ENCODE assay signal across 10 mouse cellular contexts in genomic region chr14:29939600-29940312, GRCm38 (mm10). TPM values are rescaled to one million over a fixed set of nuclear protein-coding genes. Genes with fewer than 3 reads are reported as not detected.
DNase-seq lines count a peak whose midpoint lies in the region; ATAC-seq and TF ChIP-seq lines count a peak whose summit lies in the region.
"Had no signal": no experiment of that assay in that cellular context is flagged by ENCODE, and none has a peak within 500 bp of the region (broad histone marks: within the 10 kb centered on the region; RNA-seq: fewer than 3 reads in every experiment).

No protein-coding gene starts in this region.

- no peaks in the 10 kb centered on the region for H3K4me1 ChIP-seq in intestine, postnatal 0 days (replicated peaks; ENCODE audit: control insufficient read depth, insufficient read depth, low read length)
- H3K4me1 ChIP-seq in intestine, embryonic 16.5 days (ENCODE audit: control insufficient read depth, insufficient read depth, low read length): no peaks in the 10 kb centered on the region
- no peaks in the 10 kb centered on the region for H3K4me1 ChIP-seq in embryonic facial prominence, embryonic 11.5 days (ENCODE audit: control insufficient read depth, insufficient read depth, low read length)
- no peaks in the 10 kb centered on the region; the same call in 1 of the 2 replicates for H3K4me1 ChIP-seq in hindbrain, postnatal 0 days (ENCODE audit: insufficient read depth, low read length)
- peaks cover 9% of the 10 kb centered on the region for H3K4me1 ChIP-seq in neural tube, embryonic 15.5 days
- H3K4me1 ChIP-seq: liver, embryonic 13.5 days had no signal

- peak; percentile 49 for DNase-seq in embryonic facial prominence, embryonic 11.5 days (ENCODE audit: low spot score)
- DNase-seq in hindbrain, postnatal 0 days (ENCODE audit: low spot score): no peak
- DNase-seq in urinary bladder, postnatal 36 days (ENCODE audit: low spot score in 2 of 2): no peak
- no peak for DNase-seq in natural killer cell, adult 2 months (ENCODE audit: low spot score in 2 of 2)
- DNase-seq: liver, embryonic 13.5 days had no signal

- no peak overlapping the region for H3K27ac ChIP-seq in intestine, postnatal 0 days (ENCODE audit: low read depth, low read length)
- no peak overlapping the region for H3K27ac ChIP-seq in intestine, embryonic 16.5 days (ENCODE audit: low read length)
- H3K27ac ChIP-seq in embryonic facial prominence, embryonic 11.5 days (replicated peaks; ENCODE audit: low read depth, low read length): no peak overlapping the region
- H3K27ac ChIP-seq in hindbrain, postnatal 0 days: no peak overlapping the region
- H3K27ac ChIP-seq in neural tube, embryonic 15.5 days (replicated peaks): no peak overlapping the region
- H3K27ac ChIP-seq: kidney, embryonic 15.5 days; liver, embryonic 13.5 days had no signal

- 0 out of 2 replicates have a peak, but pooled peaks cover 6% of the 10 kb centered on the region for H3K27me3 ChIP-seq in intestine, postnatal 0 days (replicated peaks; ENCODE audit: control insufficient read depth, insufficient read depth, low read length)
- H3K27me3 ChIP-seq in intestine, embryonic 16.5 days (replicated peaks; ENCODE audit: control insufficient read depth, insufficient read depth, low read length): peaks cover 10% of the 10 kb centered on the region; the same call in 1 of the 2 replicates
- no peaks in the 10 kb centered on the region for H3K27me3 ChIP-seq in embryonic facial prominence, embryonic 11.5 days (ENCODE audit: control insufficient read depth, insufficient read depth, low read length)
- no peaks in the 10 kb centered on the region for H3K27me3 ChIP-seq in hindbrain, postnatal 0 days (ENCODE audit: insufficient read depth, low read length)
- 0 out of 2 replicates have a peak, but pooled peaks cover 3% of the 10 kb centered on the region for H3K27me3 ChIP-seq in neural tube, embryonic 15.5 days (replicated peaks)

- H3K9me3 ChIP-seq in intestine, postnatal 0 days (ENCODE audit: control insufficient read depth): no peaks in the 10 kb centered on the region
- no peaks in the 10 kb centered on the region for H3K9me3 ChIP-seq in intestine, embryonic 16.5 days (ENCODE audit: control insufficient read depth, low read length)
- H3K9me3 ChIP-seq in embryonic facial prominence, embryonic 11.5 days (replicated peaks; ENCODE audit: control insufficient read depth, low read length): no peaks in the 10 kb centered on the region
- H3K9me3 ChIP-seq in hindbrain, postnatal 0 days (ENCODE audit: low read length): no peaks in the 10 kb centered on the region
- no peaks in the 10 kb centered on the region for H3K9me3 ChIP-seq in neural tube, embryonic 15.5 days (replicated peaks)
- H3K9me3 ChIP-seq: kidney, embryonic 15.5 days; liver, embryonic 13.5 days had no signal

- 42% methylated on average over 20 of the region's 20 CpGs for WGBS in intestine, postnatal 0 days
- WGBS in intestine, embryonic 16.5 days: 42% methylated on average over 20 of the region's 20 CpGs
- 48% methylated on average over 20 of the region's 20 CpGs for WGBS in embryonic facial prominence, embryonic 11.5 days
- WGBS in hindbrain, postnatal 0 days: 54% methylated on average over 20 of the region's 20 CpGs
- WGBS in neural tube, embryonic 15.5 days: 56% methylated on average over 20 of the region's 20 CpGs

- H3K4me2 ChIP-seq in intestine, postnatal 0 days (replicated peaks; ENCODE audit: low read depth): no peak overlapping the region
- H3K4me2 ChIP-seq in intestine, embryonic 16.5 days (ENCODE audit: low read depth, low read length): no peak overlapping the region
- no peak overlapping the region for H3K4me2 ChIP-seq in embryonic facial prominence, embryonic 11.5 days (ENCODE audit: low read depth, low read length)
- peak overlapping the region; percentile 25; the same call in 1 of the 2 replicates for H3K4me2 ChIP-seq in hindbrain, postnatal 0 days (ENCODE audit: low read depth, low read length)
- H3K4me2 ChIP-seq in neural tube, embryonic 15.5 days: peak overlapping the region; percentile 13; the same call in 1 of the 2 replicates
- H3K4me2 ChIP-seq: kidney, embryonic 15.5 days; liver, embryonic 13.5 days had no signal

- H3K36me3 ChIP-seq in intestine, postnatal 0 days (ENCODE audit: control insufficient read depth, insufficient read depth): no peaks in the 10 kb centered on the region
- no peaks in the 10 kb centered on the region for H3K36me3 ChIP-seq in intestine, embryonic 16.5 days (ENCODE audit: control insufficient read depth, insufficient read depth, low read length)
- H3K36me3 ChIP-seq in embryonic facial prominence, embryonic 11.5 days (replicated peaks; ENCODE audit: control insufficient read depth, insufficient read depth, low read depth, low read length): no peaks in the 10 kb centered on the region
- no peaks in the 10 kb centered on the region for H3K36me3 ChIP-seq in hindbrain, postnatal 0 days (ENCODE audit: insufficient read depth, low read length)
- H3K36me3 ChIP-seq in neural tube, embryonic 15.5 days: no peaks in the 10 kb centered on the region
- H3K36me3 ChIP-seq: kidney, embryonic 15.5 days; liver, embryonic 13.5 days had no signal

- H3K4me3 ChIP-seq in intestine, postnatal 0 days (ENCODE audit: low read depth, low read length): no peak overlapping the region
- no peak overlapping the region for H3K4me3 ChIP-seq in intestine, embryonic 16.5 days (ENCODE audit: low read length)
- no peak overlapping the region for H3K4me3 ChIP-seq in embryonic facial prominence, embryonic 11.5 days (ENCODE audit: low read depth, low read length)
- H3K4me3 ChIP-seq in hindbrain, postnatal 0 days (ENCODE audit: low read length): no peak overlapping the region
- H3K4me3 ChIP-seq in neural tube, embryonic 15.5 days (replicated peaks): no peak overlapping the region
- H3K4me3 ChIP-seq: kidney, embryonic 15.5 days; liver, embryonic 13.5 days had no signal

- TF ChIP-seq CTCF in intestine, postnatal 0 days (IDR thresholded peaks at IDR 0.05; ENCODE audit: low read depth): peak; percentile 45
- peak; percentile 17; the same call in 1 of the 2 replicates for TF ChIP-seq CTCF in hindbrain, postnatal 0 days (IDR thresholded peaks at IDR 0.05; ENCODE audit: low read depth)

- no peak overlapping the region for H3K9ac ChIP-seq in intestine, postnatal 0 days (ENCODE audit: low read depth, low read length)
- no peak overlapping the region for H3K9ac ChIP-seq in intestine, embryonic 16.5 days (ENCODE audit: low read depth, low read length)
- no peak overlapping the region for H3K9ac ChIP-seq in embryonic facial prominence, embryonic 11.5 days (replicated peaks; ENCODE audit: low read length)
- H3K9ac ChIP-seq in hindbrain, postnatal 0 days (replicated peaks; ENCODE audit: low read length): 0 out of 2 replicates have a peak overlapping the region, but pooled peaks have one; percentile 9
- no peak overlapping the region for H3K9ac ChIP-seq in neural tube, embryonic 15.5 days (replicated peaks)
- H3K9ac ChIP-seq: kidney, embryonic 15.5 days; liver, embryonic 13.5 days had no signal

- ATAC-seq in intestine, postnatal 0 days: no peak
- no peak for ATAC-seq in intestine, embryonic 16.5 days
- ATAC-seq in embryonic facial prominence, embryonic 11.5 days (replicated peaks; ENCODE audit: insufficient number of reproducible peaks, low FRiP score, low TSS enrichment, low read depth): peak; percentile 48; the same call in 1 of the 2 replicates
- no peak for ATAC-seq in hindbrain, postnatal 0 days
- ATAC-seq in neural tube, embryonic 15.5 days (ENCODE audit: low FRiP score): no peak
- ATAC-seq in erythroblast, adult 5-6 weeks (replicated peaks; ENCODE audit: low FRiP score, poor library complexity, severe bottlenecking): no peak

RNA-seq across cellular contexts. Expression of gene Selenok, which starts 28.4 kb away (rescaled TPM):
- polyA plus RNA-seq in intestine, postnatal 0 days (2015; fragmentation: Nextera tagmentation; extraction: Ambion mirVana): 313 and 318 TPM in 2 replicates
- polyA plus RNA-seq in intestine, embryonic 16.5 days (2015; fragmentation: Nextera tagmentation; extraction: Ambion mirVana): 239 and 255 TPM in 2 replicates
- 231 and 242 TPM in 2 replicates for polyA plus RNA-seq in embryonic facial prominence, embryonic 11.5 days (2014; fragmentation: Nextera tagmentation; extraction: Ambion mirVana)
- total RNA-seq in hindbrain, postnatal 0 days (2014; rRNA removed): 47.9 and 73.1 TPM in 2 replicates
- polyA plus RNA-seq in hindbrain, postnatal 0 days (2015; fragmentation: Nextera tagmentation; extraction: Ambion mirVana): 429 and 448 TPM in 2 replicates
- polyA plus RNA-seq in neural tube, embryonic 15.5 days (2015; fragmentation: Nextera tagmentation; extraction: Ambion mirVana): 355 and 416 TPM in 2 replicates
- total RNA-seq in erythroblast, adult 5-6 weeks (2015; ENCODE audit: low replicate concordance): 35.7 and 87.2 TPM in 2 replicates
- 139 and 189 TPM in 2 replicates for total RNA-seq in erythroblast, adult 5-6 weeks (2017; ENCODE audit: low replicate concordance)

RNA-seq across cellular contexts. Expression of gene Actr8, which starts 38.4 kb away (rescaled TPM):
- 20.1 and 21.6 TPM in 2 replicates for polyA plus RNA-seq in intestine, postnatal 0 days (2015; fragmentation: Nextera tagmentation; extraction: Ambion mirVana)
- 52.3 and 56.1 TPM in 2 replicates for polyA plus RNA-seq in intestine, embryonic 16.5 days (2015; fragmentation: Nextera tagmentation; extraction: Ambion mirVana)
- polyA plus RNA-seq in embryonic facial prominence, embryonic 11.5 days (2014; fragmentation: Nextera tagmentation; extraction: Ambion mirVana): 68.4 TPM in 2 replicates
- 38.0 and 40.0 TPM in 2 replicates for total RNA-seq in hindbrain, postnatal 0 days (2014; rRNA removed)
- polyA plus RNA-seq in hindbrain, postnatal 0 days (2015; fragmentation: Nextera tagmentation; extraction: Ambion mirVana): 51.3 and 54.9 TPM in 2 replicates
- polyA plus RNA-seq in neural tube, embryonic 15.5 days (2015; fragmentation: Nextera tagmentation; extraction: Ambion mirVana): 74.6 TPM in 2 replicates
- 11.1 and 22.8 TPM in 2 replicates for total RNA-seq in erythroblast, adult 5-6 weeks (2015; ENCODE audit: low replicate concordance)
- total RNA-seq in erythroblast, adult 5-6 weeks (2017; ENCODE audit: low replicate concordance): 21.0 and 23.9 TPM in 2 replicates

Comparison
In these comparisons a context has a peak if more than half of its experiments do, and no peak if none do; other contexts are left out.
1. H3K4me2 ChIP-seq: peak in hindbrain, postnatal 0 days (single experiment) and neural tube, embryonic 15.5 days (single experiment); none in intestine, postnatal 0 days (single experiment), intestine, embryonic 16.5 days (single experiment) and embryonic facial prominence, embryonic 11.5 days (single experiment).